Mouse (Mus musculus) embryonic facial prominence, embryonic 11.5 days (tissue): ENCODE measurements around the gene Cbx2. TPM values are rescaled to one million over a fixed set of nuclear protein-coding genes. Genes with fewer than 3 reads are reported as not detected.

ENCODE experiments used
- ATAC-seq: fragments of 200-750 bp; cut with Nextera tagmentation; replicated peaks from 2 replicates; pipeline ENCODE4 v1.8.0; 2017; ENCODE audit warnings: low read depth; ENCODE audit not compliant: insufficient number of reproducible peaks, low FRiP score, low TSS enrichment
- DNase-seq: peaks from one replicate; pipeline ENCODE4 v3.0.0-alpha.2; 2015; ENCODE audit warnings: low spot score
- H3K27ac ChIP-seq: fragments of 300-500 bp; sonication (generic); replicated peaks from 2 replicates; pipeline ENCODE4 v1.5.1; 2014; ENCODE audit warnings: mild to moderate bottlenecking, low read depth, low read length, control low read depth
- H3K27me3 ChIP-seq: fragments of 300-500 bp; sonication (generic); 2 replicates; pipeline ENCODE4 v1.6.1; 2014; ENCODE audit warnings: mild to moderate bottlenecking, low read length, moderate library complexity, mixed read lengths; ENCODE audit not compliant: control insufficient read depth, insufficient read depth
- H3K36me3 ChIP-seq: fragments of 300-500 bp; sonication (generic); replicated peaks from 2 replicates; pipeline ENCODE4 v1.6.1; 2014; ENCODE audit warnings: low read depth, mild to moderate bottlenecking, low read length, moderate library complexity, mixed read lengths; ENCODE audit not compliant: control insufficient read depth, insufficient read depth
- H3K4me1 ChIP-seq: fragments of 300-500 bp; sonication (generic); 2 replicates; pipeline ENCODE4 v1.6.1; 2014; ENCODE audit warnings: low read length, mixed read lengths; ENCODE audit not compliant: control insufficient read depth, insufficient read depth
- H3K4me2 ChIP-seq: fragments of 300-500 bp; sonication (generic); 2 replicates; pipeline ENCODE4 v1.6.1; 2014; ENCODE audit warnings: low read depth, mild to moderate bottlenecking, control low read depth, low read length, moderate library complexity
- H3K4me3 ChIP-seq: fragments of 300-500 bp; sonication (generic); 2 replicates; pipeline ENCODE4 v1.5.1; 2014; ENCODE audit warnings: low read depth, low read length, control low read depth
- H3K9ac ChIP-seq: fragments of 300-500 bp; sonication (generic); replicated peaks from 2 replicates; pipeline ENCODE4 v1.6.1; 2014; ENCODE audit warnings: mild to moderate bottlenecking, control low read depth, low read length
- H3K9me3 ChIP-seq: fragments of 300-500 bp; sonication (generic); replicated peaks from 2 replicates; pipeline ENCODE4 v1.6.1; 2016; ENCODE audit warnings: mild to moderate bottlenecking, low read length, inconsistent platforms, mixed read lengths; ENCODE audit not compliant: control insufficient read depth
- WGBS: fragments of 180-500 bp; shearing (Covaris S2); extraction: QIAGEN DNeasy Blood & Tissue Kit; methylation state at CpG from one replicate; pipeline ENCODE4 v1.1.7; 2014; 5-methylcytosine and 5-hydroxymethylcytosine counted together
- polyA plus RNA-seq: library from polyadenylated mRNA; unstranded; fragments of >200 nt; fragmentation: Nextera tagmentation; extraction: Ambion mirVana; gene quantifications from 2 replicates; pipeline ENCODE4 v1.2.1, GENCODE M21; 2014

The Cbx2 gene
- polyA plus RNA-seq, 1 experiment from 2014 or later: 87.1 TPM

DNA sequence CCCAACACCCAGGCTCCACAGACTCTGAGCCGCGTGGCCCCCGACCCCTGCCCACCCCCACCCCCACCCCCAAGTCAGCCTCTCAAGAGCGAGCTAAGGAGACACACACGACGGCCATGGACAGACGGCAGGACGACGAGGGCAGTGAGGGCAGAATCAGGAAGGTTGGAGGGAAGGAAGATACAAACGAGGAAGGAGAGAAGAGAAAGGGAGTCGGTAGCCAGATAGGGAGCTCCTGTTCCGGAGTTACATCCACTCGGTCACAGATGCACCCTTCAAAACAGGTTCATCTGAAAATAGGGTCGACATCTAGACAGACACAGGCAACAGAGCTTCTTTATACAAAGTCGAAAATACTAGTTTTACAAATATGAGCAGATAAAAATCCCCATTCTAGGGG, 13.7 kb downstream of the Cbx2 start:
- Histone ChIP-seq H3K27ac (no peak overlapping the region), H3K36me3 (no peaks in the 10 kb centered on the region; the same call in 1 of the 2 replicates), H3K4me2 (no peak overlapping the region), H3K4me3 (no peak overlapping the region), H3K27me3 (peaks cover 27% of the 10 kb centered on the region), H3K4me1 (peaks cover 6% of the 10 kb centered on the region; the same call in 1 of the 2 replicates), H3K9me3 (no peaks in the 10 kb centered on the region), H3K9ac (no peak overlapping the region)
- ATAC-seq (no peak), DNase-seq (no peak)
- WGBS: 1% methylated on average over 15 of the region's 15 CpGs

DNA sequence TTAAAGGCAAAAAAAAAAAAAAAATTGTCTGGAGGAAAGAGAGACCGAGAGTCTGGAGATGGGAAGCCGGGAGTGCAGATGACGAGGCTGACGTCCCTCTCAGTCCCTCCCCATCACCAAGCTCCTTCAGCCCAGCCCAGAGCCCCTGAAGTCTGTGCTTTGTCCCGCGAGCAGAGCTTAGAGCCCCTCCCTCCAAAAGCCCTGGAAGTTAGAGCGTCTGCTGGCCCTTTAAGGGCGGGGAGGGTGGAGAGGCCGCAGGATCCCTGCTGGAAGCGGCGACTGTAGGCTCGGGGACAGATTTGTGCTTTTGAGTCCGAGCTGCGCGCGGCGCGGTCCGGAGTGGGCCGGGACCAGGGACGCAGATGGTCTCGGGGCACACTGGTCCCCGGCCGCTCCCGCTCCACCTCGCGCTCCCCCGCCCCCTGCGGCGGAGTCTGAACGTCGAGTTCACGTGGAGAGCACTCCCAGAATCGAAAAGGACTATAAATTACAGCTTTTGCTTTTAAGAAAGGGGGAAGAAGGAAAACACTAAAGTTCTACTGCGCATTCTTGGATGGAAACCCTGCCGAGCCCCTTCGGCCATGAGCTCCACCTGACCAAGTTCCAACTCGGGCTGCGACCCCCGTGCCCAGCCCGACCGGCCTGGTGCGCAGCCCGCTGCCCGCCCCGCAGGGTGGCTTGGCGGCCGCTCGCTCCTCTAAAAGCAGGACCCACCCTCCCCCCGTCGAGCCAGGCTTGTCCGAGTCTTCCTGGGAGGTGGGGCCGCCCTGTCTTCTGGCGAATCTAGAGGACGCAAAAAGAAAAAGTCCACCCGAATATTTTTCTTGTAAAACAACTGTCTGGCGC, 14.4 kb downstream of the Cbx2 start:
- DNase-seq (peak; percentile 59), ATAC-seq (no peak)
- Histone ChIP-seq H3K4me3 (peak overlapping the region; percentile 44), H3K27ac (no peak overlapping the region), H3K27me3 (peaks cover 32% of the 10 kb centered on the region), H3K9ac (peak overlapping the region; percentile 52), H3K4me1 (peaks cover 11% of the 10 kb centered on the region), H3K4me2 (peak overlapping the region; percentile 80), H3K9me3 (no peaks in the 10 kb centered on the region), H3K36me3 (no peaks in the 10 kb centered on the region; the same call in 1 of the 2 replicates)
- under 1% methylated on average over 57 of the region's 57 CpGs for WGBS

DNA sequence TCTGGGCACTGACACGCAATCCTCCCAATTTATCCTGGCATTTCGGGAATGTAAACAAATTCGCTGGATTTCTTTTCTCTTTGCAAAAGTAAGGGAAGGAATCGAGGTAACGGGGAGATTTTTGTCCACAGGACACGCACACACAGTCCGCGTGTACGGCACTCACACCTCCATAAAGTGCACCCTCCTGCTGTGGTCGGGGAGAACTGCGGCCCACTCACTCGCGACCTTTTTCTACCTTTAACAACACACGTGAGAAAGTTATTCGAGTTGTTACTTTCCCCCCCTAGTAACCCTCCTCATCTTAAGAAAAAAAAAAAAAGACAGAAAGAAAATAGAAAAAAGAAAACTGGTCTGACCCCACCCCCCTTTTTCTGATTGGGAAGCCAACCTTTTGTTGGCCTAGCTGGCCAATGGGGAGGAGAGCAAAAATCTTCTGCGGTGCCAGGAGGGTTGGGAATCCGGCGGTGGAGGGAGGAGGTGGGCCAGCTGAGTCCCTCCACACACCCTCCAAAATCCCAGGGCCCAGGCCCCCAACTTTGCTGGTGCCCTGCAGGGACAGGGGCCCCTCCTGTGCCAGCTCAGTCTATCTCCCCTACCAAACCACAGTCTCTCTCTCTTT, 15.1 kb downstream of the Cbx2 start:
- ATAC-seq (no peak), DNase-seq (peak; percentile 65)
- Histone ChIP-seq H3K4me2 (peak overlapping the region; percentile 80), H3K27me3 (peaks cover 32% of the 10 kb centered on the region), H3K9ac (no peak overlapping the region; the same call in 1 of the 2 replicates), H3K9me3 (no peaks in the 10 kb centered on the region), H3K4me1 (peaks cover 11% of the 10 kb centered on the region), H3K36me3 (no peaks in the 10 kb centered on the region; the same call in 1 of the 2 replicates), H3K27ac (no peak overlapping the region), H3K4me3 (peak overlapping the region; percentile 44; the same call in 1 of the 2 replicates)
- WGBS: 1% methylated on average over 18 of the region's 18 CpGs

DNA sequence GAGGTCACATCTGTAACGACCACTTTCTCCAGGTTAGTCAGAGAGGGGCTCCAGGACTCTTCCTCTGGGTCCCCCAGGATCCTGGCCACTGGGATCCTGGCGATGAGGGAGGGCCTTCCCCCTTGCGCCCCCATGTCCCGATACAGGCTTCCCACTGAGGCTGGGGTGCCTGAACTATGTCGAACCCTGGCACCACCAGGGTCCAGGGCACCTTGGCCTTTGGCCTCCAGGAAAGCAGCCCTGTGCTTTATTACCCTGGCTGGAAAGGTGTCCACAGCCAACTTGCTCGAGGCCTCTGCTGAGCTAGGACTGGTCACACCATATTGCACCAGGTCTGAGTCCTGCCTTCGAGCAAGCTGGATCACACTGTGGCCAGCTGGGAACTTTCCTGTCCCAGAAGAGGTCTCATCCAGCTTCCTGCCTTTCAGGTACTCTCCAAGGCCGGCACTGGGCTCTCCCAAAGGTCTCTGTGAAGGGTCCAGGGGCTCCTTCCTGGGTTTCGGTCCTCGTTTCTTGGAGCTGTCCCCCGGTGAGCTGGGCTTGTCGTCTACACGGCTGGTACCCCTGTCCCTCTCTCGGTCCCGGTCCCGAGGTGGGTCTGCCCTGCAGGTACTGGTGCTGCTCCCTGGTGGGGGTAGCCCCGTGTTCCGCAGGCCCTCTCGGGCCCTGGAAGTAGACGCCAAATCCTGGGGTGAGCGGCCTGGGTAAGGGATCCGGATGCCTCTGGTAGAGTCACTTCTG, 16.2 kb downstream of the Cbx2 start:
- Histone ChIP-seq H3K36me3 (no peaks in the 10 kb centered on the region; the same call in 1 of the 2 replicates), H3K4me1 (peaks cover 11% of the 10 kb centered on the region), H3K27me3 (peaks cover 32% of the 10 kb centered on the region), H3K4me3 (no peak overlapping the region), H3K9ac (no peak overlapping the region), H3K9me3 (no peaks in the 10 kb centered on the region), H3K4me2 (0 out of 2 replicates have a peak overlapping the region, but pooled peaks have one; percentile 10), H3K27ac (no peak overlapping the region)
- WGBS: 24% methylated on average over 22 of the region's 22 CpGs
- no peak for ATAC-seq
- DNase-seq: no peak

DNA sequence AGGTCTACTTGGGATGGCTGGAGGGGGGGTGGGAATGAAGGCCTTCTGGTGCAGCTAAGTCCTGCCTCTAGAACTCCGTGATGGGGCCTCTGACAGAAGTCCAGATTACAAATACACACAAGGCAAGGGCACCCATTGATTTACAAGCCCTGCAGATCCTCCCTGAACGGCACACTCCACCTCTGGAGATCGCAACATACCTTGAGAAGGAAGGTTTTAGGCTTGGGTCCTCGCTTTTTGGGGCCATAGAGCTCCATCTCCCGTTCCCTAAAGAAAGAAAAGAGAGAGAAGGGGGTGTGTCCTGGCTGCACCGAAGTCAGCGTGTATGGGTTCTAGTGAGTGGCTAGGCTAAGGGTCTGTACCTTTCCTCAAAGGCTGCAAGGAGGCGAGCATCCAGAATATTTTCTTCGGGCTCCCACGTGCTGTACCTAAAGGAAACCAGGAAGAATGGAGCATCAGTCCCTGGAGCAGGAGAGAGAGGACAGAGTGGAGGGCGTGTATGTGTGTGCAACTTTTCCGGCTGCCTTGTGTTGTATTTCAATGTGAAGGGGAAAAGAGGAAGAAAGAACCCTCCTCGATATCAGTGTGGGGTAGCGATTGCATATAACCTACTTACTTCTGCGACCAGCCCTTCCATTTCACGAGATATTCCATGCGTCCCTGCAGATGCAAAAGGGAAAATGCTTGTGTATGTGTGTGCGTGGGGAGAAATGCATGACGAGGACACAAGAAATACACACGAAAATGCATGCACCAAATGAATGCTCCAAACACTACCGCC, 17.2 kb downstream of the Cbx2 start:
- ATAC-seq: no peak
- Histone ChIP-seq H3K4me1 (peaks cover 12% of the 10 kb centered on the region), H3K36me3 (no peaks in the 10 kb centered on the region; the same call in 1 of the 2 replicates), H3K9me3 (no peaks in the 10 kb centered on the region), H3K4me2 (peak overlapping the region; percentile 48), H3K27ac (no peak overlapping the region), H3K9ac (peak overlapping the region; percentile 80), H3K4me3 (peak overlapping the region; percentile 60), H3K27me3 (peaks cover 33% of the 10 kb centered on the region)
- DNase-seq: no peak
- 4% methylated on average over 21 of the region's 21 CpGs for WGBS

DNA sequence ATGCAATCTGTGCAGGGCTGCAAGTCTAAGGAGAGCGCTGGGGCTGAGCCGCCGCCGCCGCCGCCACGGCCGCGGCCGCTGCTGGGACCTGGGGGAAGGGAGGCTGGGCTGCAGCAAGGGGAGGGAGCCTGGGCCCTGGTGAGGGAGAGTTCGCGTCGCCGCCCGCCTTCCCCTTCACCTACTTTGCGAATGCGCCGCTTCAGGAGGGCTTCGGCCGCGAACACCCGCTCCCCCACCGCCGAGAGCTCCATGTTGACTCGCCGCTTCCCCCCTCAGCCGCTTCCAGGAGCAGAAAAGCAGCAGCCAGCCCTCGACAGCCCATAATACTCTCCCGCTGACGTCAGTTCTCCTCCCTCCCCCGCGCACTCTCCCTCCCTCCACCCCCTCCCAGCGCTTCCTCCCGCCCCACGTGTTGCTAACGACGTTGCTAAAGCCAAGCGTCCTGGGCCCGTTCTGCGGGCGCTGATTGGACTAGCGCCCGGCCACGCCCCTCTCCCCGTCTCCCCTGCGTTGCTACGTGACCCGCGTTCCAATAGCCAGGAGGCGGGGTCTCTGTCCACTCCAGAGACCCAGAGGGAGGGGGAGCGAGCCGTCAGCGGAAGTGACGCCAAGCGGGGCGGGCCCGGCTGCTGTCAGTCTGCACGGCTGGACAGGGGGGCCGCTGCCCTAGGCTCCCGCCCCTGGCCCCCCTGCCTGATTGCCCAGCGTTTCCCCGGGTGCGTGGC, 18.0 kb downstream of the Cbx2 start, which contains the start of gene Cbx8:
TSS of gene Cbx8 (minus strand) at position 370 of the 725 bp plus-strand sequence.
- Histone ChIP-seq H3K36me3 (no peaks in the 10 kb centered on the region; the same call in 1 of the 2 replicates), H3K9ac (peak within 1 kb of the TSS; percentile 80), H3K4me1 (peaks cover 12% of the 10 kb centered on the region), H3K4me3 (peak within 1 kb of the TSS; percentile 60), H3K9me3 (no peaks in the 10 kb centered on the region), H3K27ac (peak within 1 kb of the TSS; percentile 53; the same call in 1 of the 2 replicates), H3K4me2 (peak within 1 kb of the TSS; percentile 88), H3K27me3 (peaks cover 30% of the 10 kb centered on the region)
- peak; percentile 100 for DNase-seq
- WGBS: under 1% methylated on average over 54 of the region's 63 CpGs
- peak; percentile 85 for ATAC-seq

DNA sequence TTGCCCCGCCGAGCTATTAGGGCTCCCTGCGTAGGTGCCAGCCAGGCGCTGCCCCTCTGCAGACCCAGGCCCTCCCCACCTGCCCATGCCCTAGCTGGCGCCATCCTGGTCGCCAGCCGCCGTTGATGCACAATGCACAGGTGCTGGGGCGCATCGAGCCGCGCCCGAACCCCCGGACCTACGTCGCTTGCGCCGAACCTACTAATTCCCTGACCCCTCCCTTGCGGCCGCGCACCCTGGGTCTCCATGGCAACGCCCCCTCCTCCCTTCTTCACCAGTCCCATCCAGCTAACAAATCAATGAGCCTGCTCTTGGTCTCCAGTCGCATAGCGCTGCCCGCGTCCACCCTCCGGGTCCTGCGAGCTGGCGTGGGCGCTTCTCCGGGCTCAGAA, 18.6 kb downstream of the Cbx2 start:
- H3K4me2 ChIP-seq: peak overlapping the region; percentile 88
- H3K27me3 ChIP-seq: peaks cover 31% of the 10 kb centered on the region
- no peaks in the 10 kb centered on the region; the same call in 1 of the 2 replicates for H3K36me3 ChIP-seq
- ATAC-seq (no peak; the same call in 1 of the 2 replicates), DNase-seq (peak; percentile 66)
- peak overlapping the region; percentile 56 for H3K4me3 ChIP-seq
- peaks cover 12% of the 10 kb centered on the region for H3K4me1 ChIP-seq
- peak overlapping the region; percentile 60 for H3K9ac ChIP-seq
- 0% methylated on average over 31 of the region's 31 CpGs for WGBS
- H3K9me3 ChIP-seq: no peaks in the 10 kb centered on the region
- 0 out of 2 replicates have a peak overlapping the region, but pooled peaks have one; percentile 53 for H3K27ac ChIP-seq
